In genomic region chr5:137583670-137584169, GRCm38 (mm10) we compare ENCODE assay signal across 9 mouse cellular contexts. TPM values are rescaled to one million over a fixed set of nuclear protein-coding genes. Genes with fewer than 3 reads are reported as not detected.
DNase-seq lines count a peak whose midpoint lies in the region; ATAC-seq and TF ChIP-seq lines count a peak whose summit lies in the region.
"Had no signal": no experiment of that assay in that cellular context is flagged by ENCODE, and none has a peak within 500 bp of the region (broad histone marks: within the 10 kb centered on the region; RNA-seq: fewer than 3 reads in every experiment).

No protein-coding gene starts in this region.

- TF ChIP-seq CTCF in left cerebral cortex, adult 2 months (IDR thresholded peaks at IDR 0.05), result no peak; the same call in 1 of the 2 replicates

- 15% methylated on average over 27 of the region's 27 CpGs for WGBS in forebrain, embryonic 12.5 days
- 21% methylated on average over 27 of the region's 27 CpGs for WGBS in hindbrain, embryonic 15.5 days
- 31% methylated on average over 27 of the region's 27 CpGs for whole genome bisulfite sequencing in liver, embryonic 12.5 days (ENCODE audit: insufficient replicate concordance)
- 14% methylated on average over 27 of the region's 27 CpGs for WGBS in neural tube, embryonic 15.5 days

- intact Hi-C loops in left cerebral cortex, adult 2 months (cut with DNase I), result no loop called here

- peak overlapping the region; percentile 45 for H3K9ac ChIP-seq in forebrain, embryonic 12.5 days
- H3K9ac ChIP-seq in hindbrain, embryonic 15.5 days, result peak overlapping the region; percentile 50
- no peak overlapping the region for H3K9ac ChIP-seq in liver, embryonic 12.5 days
- H3K9ac ChIP-seq in neural tube, embryonic 15.5 days (replicated peaks), result peak overlapping the region; percentile 48

- ATAC-seq in forebrain, embryonic 12.5 days (ENCODE audit: low FRiP score), result peak; percentile 77
- peak; percentile 90 for ATAC-seq in hindbrain, embryonic 15.5 days (ENCODE audit: low FRiP score, low read depth)
- no peak for ATAC-seq in liver, embryonic 12.5 days
- peak; percentile 89 for ATAC-seq in neural tube, embryonic 15.5 days (ENCODE audit: low FRiP score)

- H3K9me3 ChIP-seq in forebrain, embryonic 12.5 days, result 0 out of 2 replicates have a peak, but pooled peaks cover 7% of the 10 kb centered on the region
- H3K9me3 ChIP-seq in hindbrain, embryonic 15.5 days, result no peaks in the 10 kb centered on the region
- peaks cover 7% of the 10 kb centered on the region for H3K9me3 ChIP-seq in liver, embryonic 12.5 days (replicated peaks)
- no peaks in the 10 kb centered on the region for H3K9me3 ChIP-seq in neural tube, embryonic 15.5 days (replicated peaks)

- peaks cover 14% of the 10 kb centered on the region for H3K4me1 ChIP-seq in forebrain, embryonic 12.5 days
- peaks cover 21% of the 10 kb centered on the region for H3K4me1 ChIP-seq in hindbrain, embryonic 15.5 days (replicated peaks)
- peaks cover 30% of the 10 kb centered on the region for H3K4me1 ChIP-seq in liver, embryonic 12.5 days
- H3K4me1 ChIP-seq in neural tube, embryonic 15.5 days, result peaks cover 17% of the 10 kb centered on the region

- peak overlapping the region; percentile 56 for H3K4me2 ChIP-seq in forebrain, embryonic 12.5 days
- H3K4me2 ChIP-seq in hindbrain, embryonic 15.5 days, result peak overlapping the region; percentile 67
- peak overlapping the region; percentile 40 for H3K4me2 ChIP-seq in liver, embryonic 12.5 days
- H3K4me2 ChIP-seq in neural tube, embryonic 15.5 days, result peak overlapping the region; percentile 63

- H3K27ac ChIP-seq in left cerebral cortex, adult 2 months, result no peak overlapping the region
- peak overlapping the region; percentile 46; the same call in 1 of the 2 replicates for H3K27ac ChIP-seq in forebrain, embryonic 12.5 days
- peak overlapping the region; percentile 86 for H3K27ac ChIP-seq in hindbrain, embryonic 15.5 days (replicated peaks)
- no peak overlapping the region for H3K27ac ChIP-seq in liver, embryonic 12.5 days
- H3K27ac ChIP-seq in neural tube, embryonic 15.5 days (replicated peaks), result peak overlapping the region; percentile 82

- H3K4me3 ChIP-seq in left cerebral cortex, adult 2 months, result peak overlapping the region; percentile 29
- peak overlapping the region; percentile 35 for H3K4me3 ChIP-seq in forebrain, embryonic 12.5 days (replicated peaks)
- H3K4me3 ChIP-seq in hindbrain, embryonic 15.5 days, result peak overlapping the region; percentile 41
- H3K4me3 ChIP-seq in liver, embryonic 12.5 days, result peak overlapping the region; percentile 18
- H3K4me3 ChIP-seq in neural tube, embryonic 15.5 days (replicated peaks), result peak overlapping the region; percentile 42

- peaks cover 35% of the 10 kb centered on the region for H3K27me3 ChIP-seq in forebrain, embryonic 12.5 days
- no peaks in the 10 kb centered on the region for H3K27me3 ChIP-seq in hindbrain, embryonic 15.5 days
- peaks cover 21% of the 10 kb centered on the region for H3K27me3 ChIP-seq in liver, embryonic 12.5 days (replicated peaks)
- H3K27me3 ChIP-seq in neural tube, embryonic 15.5 days (replicated peaks), result no peaks in the 10 kb centered on the region

- no peaks in the 10 kb centered on the region for H3K36me3 ChIP-seq in forebrain, embryonic 12.5 days (replicated peaks)
- no peaks in the 10 kb centered on the region for H3K36me3 ChIP-seq in hindbrain, embryonic 15.5 days
- peaks cover 72% of the 10 kb centered on the region for H3K36me3 ChIP-seq in liver, embryonic 12.5 days
- no peaks in the 10 kb centered on the region for H3K36me3 ChIP-seq in neural tube, embryonic 15.5 days

- DNase-seq in left cerebral cortex, adult 2 months (ENCODE audit: extremely low spot score in 1 of 2, low spot score in 2 of 2), result peak; percentile 50 to 64
- no peak for DNase-seq in left cerebral cortex, adult 9 months (ENCODE audit: low spot score in 2 of 2)
- DNase-seq in c-Kit-positive CD71-positive TER-119-positive erythroid progenitor cells, embryonic 14.5 days (ENCODE audit: low spot score), result no peak
- no peak for DNase-seq in spleen, postnatal 36 days (ENCODE audit: low spot score in 2 of 2)

RNA-seq across cellular contexts. Expression of gene Tfr2, which starts 14.1 kb away (rescaled TPM):
- total RNA-seq in left cerebral cortex, adult 2 months (2021), result 10 to 100 TPM; 13.2 to 14.9 TPM
- 1.1 and 1.7 TPM in 2 replicates for polyA plus RNA-seq in forebrain, embryonic 12.5 days (2016; fragmentation: Nextera tagmentation; extraction: Ambion mirVana)
- 6.1 and 6.4 TPM in 2 replicates for polyA plus RNA-seq in hindbrain, embryonic 15.5 days (2015; fragmentation: Nextera tagmentation; extraction: Ambion mirVana)
- 51.0 and 53.9 TPM in 2 replicates for polyA plus RNA-seq in liver, embryonic 12.5 days (2016; fragmentation: Nextera tagmentation; extraction: Ambion mirVana)
- 4.2 and 5.3 TPM in 2 replicates for polyA plus RNA-seq in neural tube, embryonic 15.5 days (2015; fragmentation: Nextera tagmentation; extraction: Ambion mirVana)
- total RNA-seq: neutrophil, adult 5-6 weeks had no signal

RNA-seq across cellular contexts. Expression of gene Mospd3, which starts 17.1 kb away (rescaled TPM):
- 10 to 100 TPM; 19.9 to 25.1 TPM for total RNA-seq in left cerebral cortex, adult 2 months (2021)
- polyA plus RNA-seq in forebrain, embryonic 12.5 days (2016; fragmentation: Nextera tagmentation; extraction: Ambion mirVana), result 25.7 and 29.0 TPM in 2 replicates
- 59.7 and 73.5 TPM in 2 replicates for polyA plus RNA-seq in hindbrain, embryonic 15.5 days (2015; fragmentation: Nextera tagmentation; extraction: Ambion mirVana)
- 45.5 and 48.4 TPM in 2 replicates for polyA plus RNA-seq in liver, embryonic 12.5 days (2016; fragmentation: Nextera tagmentation; extraction: Ambion mirVana)
- polyA plus RNA-seq in neural tube, embryonic 15.5 days (2015; fragmentation: Nextera tagmentation; extraction: Ambion mirVana), result 64.6 and 66.9 TPM in 2 replicates

RNA-seq across cellular contexts. Expression of gene Pcolce, which starts 29.9 kb away (rescaled TPM):
- total RNA-seq in left cerebral cortex, adult 2 months (2021), result 10 to 100 TPM in 1 of 2 experiments, 1 to 10 TPM in 1; 9.6 to 11.2 TPM
- 30.6 and 39.7 TPM in 2 replicates for polyA plus RNA-seq in forebrain, embryonic 12.5 days (2016; fragmentation: Nextera tagmentation; extraction: Ambion mirVana)
- polyA plus RNA-seq in hindbrain, embryonic 15.5 days (2015; fragmentation: Nextera tagmentation; extraction: Ambion mirVana), result 16.6 and 19.4 TPM in 2 replicates
- polyA plus RNA-seq in liver, embryonic 12.5 days (2016; fragmentation: Nextera tagmentation; extraction: Ambion mirVana), result 21.1 and 22.1 TPM in 2 replicates
- 48.4 and 54.1 TPM in 2 replicates for polyA plus RNA-seq in neural tube, embryonic 15.5 days (2015; fragmentation: Nextera tagmentation; extraction: Ambion mirVana)

RNA-seq across cellular contexts. Expression of gene Actl6b, which starts 30.4 kb away (rescaled TPM):
- 100 to 1,000 TPM; 103 to 111 TPM for total RNA-seq in left cerebral cortex, adult 2 months (2021)
- 76.1 and 80.3 TPM in 2 replicates for polyA plus RNA-seq in forebrain, embryonic 12.5 days (2016; fragmentation: Nextera tagmentation; extraction: Ambion mirVana)
- 251 and 285 TPM in 2 replicates for polyA plus RNA-seq in hindbrain, embryonic 15.5 days (2015; fragmentation: Nextera tagmentation; extraction: Ambion mirVana)
- polyA plus RNA-seq in liver, embryonic 12.5 days (2016; fragmentation: Nextera tagmentation; extraction: Ambion mirVana), result not detected in 2 replicates
- 203 and 258 TPM in 2 replicates for polyA plus RNA-seq in neural tube, embryonic 15.5 days (2015; fragmentation: Nextera tagmentation; extraction: Ambion mirVana)
- total RNA-seq: neutrophil, adult 5-6 weeks had no signal

RNA-seq across cellular contexts. Expression of gene Fbxo24, which starts 45.1 kb away (rescaled TPM):
- total RNA-seq in left cerebral cortex, adult 2 months (2021), result under 1 TPM; 0.23 to 0.42 TPM
- 0.26 and 0.45 TPM in 2 replicates for polyA plus RNA-seq in forebrain, embryonic 12.5 days (2016; fragmentation: Nextera tagmentation; extraction: Ambion mirVana)
- polyA plus RNA-seq in hindbrain, embryonic 15.5 days (2015; fragmentation: Nextera tagmentation; extraction: Ambion mirVana), result 0.12 and 0.31 TPM in 2 replicates
- 0.10 TPM in 1 of 2 replicates, not detected in the other for polyA plus RNA-seq in liver, embryonic 12.5 days (2016; fragmentation: Nextera tagmentation; extraction: Ambion mirVana)
- polyA plus RNA-seq in neural tube, embryonic 15.5 days (2015; fragmentation: Nextera tagmentation; extraction: Ambion mirVana), result 0.09 and 0.17 TPM in 2 replicates

Comparison
In these comparisons a context has a peak if more than half of its experiments do, and no peak if none do; other contexts are left out.
1. DNase-seq: peak in left cerebral cortex, adult 2 months (2 of 2); none in left cerebral cortex, adult 9 months (0 of 2), c-Kit-positive CD71-positive TER-119-positive erythroid progenitor cells, embryonic 14.5 days (single experiment) and spleen, postnatal 36 days (0 of 2).
2. H3K27ac ChIP-seq: peak in forebrain, embryonic 12.5 days (single experiment), hindbrain, embryonic 15.5 days (single experiment) and neural tube, embryonic 15.5 days (single experiment); none in left cerebral cortex, adult 2 months (single experiment) and liver, embryonic 12.5 days (single experiment).
3. Peak in every context shown above with its lines, with median percentiles within 50 percentile points of each other: H3K4me3 ChIP-seq and H3K4me2 ChIP-seq.